Mouse (Mus musculus) skeletal muscle tissue, adult 2 months (tissue): ENCODE results near the gene Cdc34.

ENCODE experiments used
- DNase-seq: peaks from one replicate; pipeline ENCODE4 v3.0.0-alpha.2; 2012; ENCODE audit warnings: low read depth, low spot score

Cdc34 gene

DNA sequence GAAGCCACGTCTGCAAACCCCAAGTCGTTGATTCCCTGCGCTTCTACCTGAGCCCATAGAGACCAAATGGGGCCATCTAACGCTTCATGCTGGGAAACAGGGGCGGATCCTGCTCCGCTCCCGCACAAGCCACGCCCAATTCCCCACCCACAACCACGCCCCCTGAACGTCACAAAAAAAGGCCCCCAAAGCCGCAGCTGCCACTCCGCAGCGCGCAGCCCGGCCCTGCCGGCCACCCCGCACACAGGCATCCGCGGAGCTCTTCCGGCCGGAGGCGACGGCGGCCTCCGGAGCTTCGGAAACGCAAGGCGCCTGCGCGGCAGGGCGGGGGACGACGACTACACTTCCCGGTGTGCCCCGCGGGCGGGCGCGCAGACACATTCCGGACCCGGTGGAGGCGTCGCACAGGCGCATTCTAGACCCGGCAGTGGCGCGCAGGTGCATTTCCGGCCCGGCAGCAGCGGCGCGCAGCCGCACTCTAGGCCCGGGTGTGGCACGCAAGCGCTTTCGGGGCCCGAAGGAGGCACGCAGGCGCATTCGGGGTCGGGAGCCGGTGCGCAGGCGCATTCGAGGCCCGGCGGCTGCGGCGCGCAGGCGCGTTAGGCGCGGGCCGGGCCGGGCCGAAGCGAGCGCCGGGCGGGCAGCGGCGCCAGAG is at the start of gene Cdc34:
Cdc34 (plus strand) TSS at position 605 of the 655 bp plus-strand sequence.
- DNase-seq: peak; percentile 100

DNA sequence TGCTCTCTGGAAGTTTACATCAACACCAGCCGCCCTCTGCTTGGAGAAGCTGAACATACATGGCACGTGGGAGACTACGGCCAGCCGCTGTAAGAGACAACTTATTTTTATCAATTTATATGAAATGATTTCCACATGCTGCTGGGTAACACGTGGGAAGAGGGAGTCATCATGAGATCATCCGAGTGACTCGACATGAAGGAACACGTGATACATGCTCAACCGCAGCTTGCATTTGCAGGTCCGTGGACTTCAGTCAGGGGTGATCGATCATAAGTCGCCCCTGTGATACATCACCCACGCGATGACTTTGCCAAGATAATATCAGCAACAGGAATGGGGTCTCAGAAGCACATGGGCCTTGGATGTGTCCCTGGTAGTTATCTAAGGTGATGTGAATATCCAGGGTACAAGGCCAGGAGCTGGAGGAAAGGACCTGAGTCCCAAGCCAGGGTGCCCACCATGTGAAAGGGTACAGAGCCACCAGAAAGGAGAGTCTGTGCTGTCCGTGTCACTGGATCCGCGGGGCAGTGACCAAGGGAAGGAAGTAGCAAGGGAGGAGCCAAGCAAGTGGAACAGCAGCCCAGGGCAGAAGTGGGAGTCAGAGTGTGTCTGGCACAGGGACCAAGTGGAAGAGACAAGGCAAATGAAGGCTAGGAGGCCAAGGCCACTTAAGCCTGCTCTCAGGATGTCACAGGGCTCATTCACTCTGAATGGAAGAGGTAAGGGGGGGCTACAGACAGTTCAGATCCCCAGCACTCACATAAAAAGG is 48.8 kb upstream of the Cdc34 start:
- DNase-seq: no peak

DNA sequence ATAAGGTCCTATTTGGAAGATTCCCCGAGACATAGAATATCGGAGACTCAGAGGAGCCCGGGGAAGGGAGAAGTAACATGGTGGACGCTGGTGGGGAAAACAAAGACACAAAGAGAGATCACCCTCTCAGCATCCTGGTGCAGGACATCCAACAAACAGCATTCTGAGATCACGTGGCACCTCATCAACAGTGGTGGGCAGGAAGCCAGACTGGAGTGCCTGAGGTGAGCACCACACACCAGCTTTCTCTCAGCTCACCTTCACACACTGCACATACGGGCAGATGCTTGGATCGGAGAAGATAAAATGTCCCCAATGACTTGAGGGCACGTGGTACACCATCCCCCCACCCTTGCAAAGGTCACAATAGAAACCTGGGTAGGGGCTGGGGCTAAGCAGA is 45.7 kb upstream of the Cdc34 start:
- no peak for DNase-seq

DNA sequence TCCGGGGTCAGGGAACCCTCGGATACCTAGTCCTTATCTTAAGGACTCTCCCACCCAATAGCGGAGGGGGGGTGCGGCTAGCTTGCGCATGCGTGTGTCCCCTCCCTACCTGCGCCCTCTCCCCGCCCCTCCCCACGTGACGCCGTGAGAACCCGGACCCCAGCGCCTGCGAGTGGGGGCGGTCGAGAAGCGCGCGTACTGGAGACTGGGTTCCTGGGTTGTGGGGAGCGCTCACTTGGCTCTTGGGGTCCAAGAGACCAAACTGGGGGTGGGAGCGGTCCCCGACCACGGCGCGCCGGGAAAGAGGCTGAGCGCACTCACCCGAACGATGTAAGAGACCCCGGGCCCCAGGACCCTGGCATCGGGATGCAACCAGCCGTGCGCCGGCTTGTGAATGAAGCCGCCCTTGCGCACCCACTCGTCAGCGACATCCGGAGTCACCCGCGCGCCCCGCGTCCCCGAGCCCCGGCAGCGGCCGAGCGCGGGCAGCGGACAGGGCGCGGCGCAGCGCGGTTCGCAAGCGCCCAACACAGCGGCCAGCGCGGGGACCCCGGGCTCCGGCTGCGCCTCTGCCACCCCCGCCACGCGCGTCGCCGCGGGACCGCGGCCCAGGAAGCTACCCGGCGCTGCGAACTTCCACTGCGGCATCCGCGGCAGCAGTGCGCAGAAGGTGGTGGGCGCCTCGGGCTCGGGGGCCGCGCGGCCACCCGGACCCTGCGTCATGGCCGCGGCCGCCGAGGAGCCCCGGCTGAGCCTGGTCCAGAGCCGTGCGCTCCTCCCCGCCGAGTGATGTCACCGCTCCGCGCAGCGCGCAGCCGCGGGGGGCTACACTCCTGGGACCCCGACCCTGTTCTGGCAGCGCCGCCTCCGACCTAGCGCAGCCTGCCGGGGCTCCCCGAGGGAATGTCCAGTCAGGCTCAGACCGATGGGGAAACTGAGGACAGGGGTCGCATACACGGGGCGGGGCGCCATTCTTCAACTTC is 44.6 kb upstream of the Cdc34 start, which contains the start of gene Shc2:
Shc2 (minus strand) TSS at position 791 of the 983 bp plus-strand sequence.
- no peak for DNase-seq

DNA sequence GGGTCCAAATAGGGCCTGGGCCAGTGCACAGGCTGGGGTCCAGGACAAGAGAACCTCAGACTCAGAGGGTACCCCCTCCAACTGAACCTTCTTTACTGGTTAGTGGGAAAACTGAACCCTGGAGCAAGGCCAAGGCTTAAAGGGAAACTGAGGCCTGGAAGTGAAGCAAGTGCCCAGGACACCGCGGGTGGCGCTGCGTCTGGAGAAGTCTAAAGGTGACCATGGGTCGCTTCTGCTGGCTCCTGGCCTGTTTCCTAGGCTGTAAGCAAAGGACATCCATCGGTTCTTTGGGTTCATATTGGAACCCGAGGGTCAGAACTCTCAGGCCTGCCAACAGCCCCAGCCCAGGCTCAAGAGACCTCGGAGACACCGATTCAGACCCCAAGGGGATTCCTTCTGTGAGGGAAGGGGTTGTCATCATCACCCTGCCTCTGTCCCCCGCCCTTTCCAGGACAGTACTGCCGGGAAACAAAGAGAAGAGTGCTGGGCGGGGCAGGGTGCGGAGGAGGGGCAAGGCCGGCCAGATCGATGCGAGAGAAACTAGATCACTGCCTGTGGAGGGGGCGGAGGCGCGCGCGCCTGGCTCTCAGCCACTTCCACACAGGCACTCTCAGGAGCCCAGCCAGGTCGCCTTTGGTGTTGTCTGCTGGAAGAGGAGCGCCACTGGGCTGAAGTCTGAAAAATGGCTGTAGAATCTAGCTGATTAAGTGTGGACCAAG is 43.4 kb upstream of the Cdc34 start:
- DNase-seq: peak; percentile 52

DNA sequence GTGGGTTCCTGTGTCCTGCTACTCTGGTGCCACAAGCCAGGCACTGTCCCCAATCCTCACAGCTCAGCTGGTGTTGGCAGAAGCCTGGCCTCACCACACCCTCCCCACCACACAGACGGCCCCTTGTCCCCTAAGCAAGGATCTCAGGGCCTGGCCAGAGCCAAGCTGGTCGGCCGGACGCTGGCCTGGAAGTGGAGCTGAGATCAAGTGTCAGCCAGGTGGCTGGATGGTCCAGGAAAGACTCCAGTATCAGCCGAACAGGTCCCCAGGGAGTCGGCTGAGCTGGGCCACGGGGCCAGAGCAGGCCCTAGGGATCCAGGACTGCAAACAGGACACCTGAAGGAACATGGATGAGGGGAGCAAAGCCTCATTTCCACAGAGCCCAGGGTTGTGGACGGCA is 36.3 kb upstream of the Cdc34 start, which contains the start of gene Odf3l2:
Odf3l2 (minus strand) TSS at position 28 of the 400 bp plus-strand sequence.
- peak; percentile 91 for DNase-seq

DNA sequence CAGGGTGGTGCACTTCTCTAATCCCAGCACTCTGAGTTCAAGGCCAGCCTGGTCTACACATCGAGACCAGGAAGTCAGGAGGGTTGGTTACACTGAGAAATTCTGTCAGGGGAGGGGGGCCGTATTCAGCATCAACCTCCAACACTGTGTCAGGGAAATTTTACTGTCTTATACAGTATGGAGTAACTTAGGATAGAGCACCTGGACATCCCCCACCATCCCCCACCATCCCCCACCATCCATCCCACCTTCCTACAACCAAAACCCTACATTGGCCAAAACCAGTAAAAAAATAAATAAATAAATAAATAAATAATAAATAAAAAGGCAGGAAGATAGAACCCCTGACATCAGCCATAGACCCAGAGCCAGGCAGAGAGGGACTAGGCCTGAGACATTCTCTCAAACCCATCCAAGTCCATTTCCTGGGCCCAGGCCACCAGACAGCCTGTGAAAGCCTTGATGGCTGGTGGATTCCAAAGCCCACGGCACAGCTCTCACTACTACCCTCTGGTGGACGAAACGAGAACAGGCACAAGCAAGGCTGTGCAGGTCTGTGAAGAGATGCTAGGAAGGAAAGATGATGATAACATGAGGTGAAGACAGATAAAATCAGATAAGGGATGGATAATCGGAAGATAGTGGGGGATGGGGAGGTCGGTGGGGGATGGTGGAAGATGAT is 32.8 kb upstream of the Cdc34 start:
- peak; percentile 73 for DNase-seq

DNA sequence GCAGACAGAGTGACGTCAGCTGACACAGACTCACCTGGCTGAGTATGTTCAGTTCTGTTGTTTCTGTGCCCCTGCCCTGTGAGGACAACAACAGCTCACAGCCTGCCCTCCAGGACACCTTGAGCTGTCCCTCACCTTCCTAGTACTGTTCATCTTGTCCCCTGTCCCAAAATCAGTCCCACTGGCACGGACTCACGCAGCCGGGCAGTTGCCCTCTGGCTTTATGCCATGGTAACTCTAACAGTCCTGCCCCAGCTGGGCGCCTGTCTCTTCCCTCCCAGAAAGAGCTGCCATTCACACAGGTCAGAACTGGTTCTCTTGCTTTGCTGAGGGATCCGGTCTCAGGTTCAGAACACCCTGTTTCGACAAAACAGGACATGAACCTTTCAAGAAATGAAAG is 29.2 kb upstream of the Cdc34 start:
- DNase-seq: peak; percentile 70

DNA sequence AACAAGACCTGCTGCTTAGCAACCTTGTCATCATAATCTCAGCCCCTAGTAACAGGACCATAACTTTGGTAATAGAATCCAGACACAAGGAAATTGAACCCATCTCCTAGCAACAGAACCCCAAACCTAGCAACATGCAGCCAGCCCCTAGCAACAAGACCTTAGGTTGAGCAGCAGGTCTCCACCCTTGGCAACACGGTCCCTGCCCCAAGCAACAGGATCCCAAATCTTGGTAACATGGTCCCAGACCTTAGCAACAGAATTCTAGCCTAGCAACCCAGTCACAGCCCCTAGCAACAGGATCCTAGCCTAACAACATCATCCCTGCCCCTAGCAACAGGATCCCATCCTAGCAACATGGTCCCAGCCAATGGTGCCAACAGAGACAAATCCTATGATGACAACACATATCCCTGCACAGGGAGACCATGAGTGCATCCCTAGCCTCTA is 27.0 kb upstream of the Cdc34 start:
- DNase-seq: no peak

DNA sequence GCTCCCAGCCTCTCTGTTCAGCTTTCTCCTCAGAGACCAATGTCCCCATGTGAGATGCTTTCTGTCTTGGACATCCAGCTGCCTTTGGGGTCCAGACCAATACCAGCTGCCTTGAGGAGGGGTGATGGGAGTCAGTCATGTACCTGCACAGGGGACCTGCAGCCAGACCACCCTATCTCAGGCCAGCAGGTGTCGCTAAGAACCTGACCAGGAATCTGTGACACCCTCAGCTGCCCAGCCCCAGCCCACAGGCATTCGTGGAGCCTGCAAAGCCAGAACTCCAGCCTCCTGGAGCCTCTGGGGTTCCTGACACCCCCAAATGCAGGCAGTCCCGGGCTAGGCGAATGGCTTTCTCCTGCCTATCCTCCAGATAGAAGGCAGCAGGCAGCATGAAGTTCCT is 23.2 kb upstream of the Cdc34 start:
- no peak for DNase-seq

DNA sequence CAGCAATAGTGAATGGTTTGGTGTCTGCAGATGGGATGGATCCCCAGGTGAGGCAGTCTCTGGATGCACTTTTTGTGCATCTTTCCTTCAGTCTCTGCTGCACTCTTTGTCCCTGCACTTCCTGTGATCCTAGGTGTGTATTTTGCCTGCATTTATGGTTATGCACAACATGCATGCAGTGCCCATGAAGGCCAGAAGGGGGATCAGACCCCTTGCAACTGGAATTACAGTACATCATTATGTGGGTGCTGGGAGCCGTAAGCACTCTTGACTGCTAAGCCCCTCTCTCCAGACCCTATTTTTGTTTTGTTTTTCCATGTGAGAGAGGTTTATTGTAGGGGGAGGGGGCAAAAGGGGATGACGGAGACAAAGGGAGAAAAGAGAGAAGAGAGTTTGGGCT is 21.7 kb upstream of the Cdc34 start:
- DNase-seq: no peak

DNA sequence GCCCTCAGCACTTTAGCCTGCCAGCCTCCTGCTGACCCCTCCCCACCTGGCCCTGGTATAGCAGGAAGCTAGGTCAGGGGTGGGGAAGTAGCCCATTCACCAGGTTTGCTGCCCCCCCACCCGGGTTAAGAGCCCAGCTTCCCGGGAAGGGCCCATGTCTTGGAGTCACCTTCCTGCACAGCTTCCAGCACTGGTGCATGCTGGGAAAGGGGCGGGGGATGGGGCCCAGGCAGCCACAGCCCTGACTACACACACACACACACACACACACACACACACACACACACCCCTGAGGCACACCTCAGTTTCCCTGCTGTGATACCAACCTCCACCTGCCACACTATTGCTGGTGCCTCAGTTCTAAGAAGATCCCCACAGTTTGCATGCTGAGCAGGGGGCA is 20.1 kb upstream of the Cdc34 start:
- DNase-seq: no peak

DNA sequence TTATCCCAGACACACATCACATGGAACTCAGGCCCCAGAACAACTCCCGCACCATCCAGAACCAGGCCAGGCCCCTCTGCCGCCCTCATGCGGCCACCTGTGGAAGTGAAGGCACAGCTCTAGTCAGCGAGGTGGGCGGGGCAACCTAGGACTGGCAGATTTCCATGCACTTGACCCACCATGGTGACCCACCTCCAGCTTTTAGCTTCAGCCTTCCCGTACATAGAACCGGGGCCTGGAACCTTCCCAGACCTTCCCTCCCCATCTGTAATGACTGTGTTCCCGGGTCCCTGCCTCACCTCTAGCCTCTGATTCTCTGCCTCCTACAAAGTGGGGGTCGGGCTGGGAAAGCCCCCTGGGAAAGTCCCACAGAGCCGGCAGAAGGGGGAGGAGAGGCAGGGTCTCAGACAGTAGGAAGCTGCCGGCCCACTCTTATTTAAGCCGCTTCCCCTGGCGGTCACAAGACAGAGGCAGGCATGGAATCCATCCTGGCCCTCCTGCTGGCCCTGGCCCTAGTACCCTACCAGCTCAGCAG is 17.8 kb upstream of the Cdc34 start, which contains the start of gene Madcam1:
Madcam1 (plus strand) TSS at position 429 of the 535 bp plus-strand sequence.
- DNase-seq: no peak

DNA sequence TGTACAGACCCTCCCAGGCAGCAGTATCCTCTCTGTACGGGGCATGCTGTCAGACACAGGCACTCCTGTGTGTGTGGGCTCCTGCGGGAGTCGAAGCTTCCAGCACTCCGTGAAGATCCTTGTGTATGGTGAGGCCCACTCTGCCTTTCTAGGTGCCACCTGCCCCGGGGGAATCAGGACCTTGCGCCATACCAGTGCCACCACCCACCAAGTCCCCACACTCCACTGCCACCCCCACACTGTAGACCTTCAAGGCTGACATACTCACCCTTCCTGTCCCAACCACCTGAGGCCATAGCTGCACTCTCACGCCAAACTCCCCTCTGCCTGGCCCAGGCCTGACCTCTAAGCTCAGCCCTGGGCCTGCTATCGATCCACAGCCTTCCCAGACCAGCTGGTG is 16.9 kb upstream of the Cdc34 start:
- DNase-seq: no peak

DNA sequence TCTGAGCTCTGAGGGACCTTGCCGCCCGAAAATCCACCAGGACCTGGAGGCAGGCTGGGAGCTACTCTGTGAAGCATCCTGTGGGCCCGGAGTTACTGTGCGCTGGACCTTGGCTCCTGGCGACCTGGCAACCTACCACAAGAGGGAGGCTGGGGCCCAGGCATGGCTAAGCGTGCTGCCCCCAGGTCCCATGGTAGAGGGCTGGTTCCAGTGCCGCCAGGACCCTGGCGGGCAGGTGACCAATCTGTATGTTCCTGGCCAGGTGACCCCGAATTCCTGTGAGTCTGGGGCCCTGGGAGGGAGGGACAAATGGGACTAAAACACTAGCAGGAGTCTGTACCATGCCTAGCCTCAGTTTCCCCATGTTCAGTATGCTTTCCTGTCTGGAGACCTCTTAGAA is 15.5 kb upstream of the Cdc34 start:
- no peak for DNase-seq

DNA sequence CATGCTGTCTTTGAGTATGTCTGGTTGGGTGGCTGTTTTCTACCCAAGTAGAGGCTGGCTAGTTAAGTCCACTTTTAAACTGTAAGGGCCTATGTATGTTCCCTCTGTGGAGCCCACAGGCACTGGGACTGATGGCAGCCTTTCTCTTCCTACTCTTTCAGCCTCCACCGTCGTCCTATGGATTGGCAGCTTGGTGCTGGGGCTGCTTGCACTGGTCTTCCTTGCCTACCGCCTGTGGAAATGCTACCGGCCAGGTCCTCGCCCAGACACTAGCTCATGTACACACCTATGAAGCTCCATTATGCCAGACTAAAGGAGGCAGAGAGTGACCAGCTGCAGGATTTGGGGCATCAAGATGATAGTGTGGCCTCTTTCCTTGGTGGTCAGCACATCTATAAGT is 13.9 kb upstream of the Cdc34 start:
- no peak for DNase-seq

DNA sequence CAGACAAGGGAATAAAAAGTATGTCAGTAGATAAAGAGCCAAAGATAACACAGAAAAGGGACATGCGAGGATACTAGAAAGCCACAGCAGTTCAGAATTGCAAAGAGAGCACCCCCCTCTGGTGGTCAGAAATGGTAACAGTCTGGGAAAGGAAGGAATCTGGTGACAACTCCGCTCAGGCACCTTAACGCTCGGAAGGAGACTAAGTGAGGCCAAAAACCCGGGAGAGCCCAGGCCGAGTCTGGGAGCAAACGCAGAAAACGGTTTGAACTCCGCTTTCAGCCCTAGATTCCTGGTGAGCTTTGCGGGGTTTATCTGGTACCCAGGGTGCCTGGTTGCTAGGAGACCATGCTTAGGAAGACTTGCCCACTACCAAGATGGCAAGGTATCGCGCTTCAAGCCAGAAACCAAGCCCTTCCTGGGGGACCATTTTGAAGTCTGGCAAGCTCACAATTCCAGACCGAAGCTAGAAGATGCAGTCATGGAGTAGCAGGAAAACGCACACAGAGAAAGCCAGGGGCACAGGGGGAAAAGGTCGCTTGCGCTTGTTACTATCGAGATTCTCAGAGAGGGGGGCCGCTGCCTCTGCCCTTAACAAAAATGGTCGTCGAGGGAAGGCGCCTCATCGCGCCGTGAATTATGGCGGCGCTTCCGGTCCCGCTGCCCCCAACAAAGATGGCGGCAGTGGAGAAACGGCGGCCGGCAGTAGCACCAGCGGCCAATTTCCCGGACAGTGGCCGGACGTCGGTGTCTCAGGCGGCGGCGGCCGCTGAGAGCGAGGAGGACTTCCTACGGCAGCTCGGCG is 13.0 kb upstream of the Cdc34 start, which contains the start of gene Tpgs1:
Tpgs1 (plus strand) TSS at position 599 of the 805 bp plus-strand sequence.
- peak; percentile 87 for DNase-seq

DNA sequence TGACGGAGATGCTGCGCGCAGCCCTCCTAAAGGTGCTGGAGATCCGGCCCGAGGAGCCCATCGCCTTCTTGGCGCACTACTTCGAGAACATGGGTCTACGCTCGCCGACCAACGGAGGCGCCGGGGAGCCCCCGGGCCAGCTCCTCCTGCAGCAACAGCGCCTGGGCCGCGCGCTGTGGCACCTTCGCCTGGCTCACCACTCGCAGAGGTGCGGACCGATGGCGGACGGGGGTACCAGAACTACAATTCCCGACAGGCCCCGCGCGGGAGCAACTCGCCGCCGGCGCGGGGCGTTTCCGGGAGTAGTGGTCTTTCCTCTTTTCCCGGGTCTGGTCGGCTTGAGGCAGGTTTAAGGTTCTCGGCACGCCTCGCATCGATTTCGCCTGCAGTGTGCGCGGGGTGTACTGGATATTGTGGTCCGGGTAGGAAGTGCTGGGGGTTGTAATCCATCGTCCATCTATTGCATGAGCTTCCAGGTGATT is 12.4 kb upstream of the Cdc34 start:
- DNase-seq: no peak
